Comparison of ENCODE assay signal across 8 mouse cellular contexts in genomic region chr7:102245775-102246174, GRCm38 (mm10). TPM values are rescaled to one million over a fixed set of nuclear protein-coding genes. Genes with fewer than 3 reads are reported as not detected.
A peak's percentile ranks its signal among the peaks of the same experiment; 100 is the strongest.
DNase-seq lines count a peak whose midpoint lies in the region; ATAC-seq and TF ChIP-seq lines count a peak whose summit lies in the region.

No protein-coding gene starts in this region.

- H3K9ac ChIP-seq in hindbrain, embryonic 14.5 days: no peak overlapping the region
- H3K9ac ChIP-seq in CH12.LX (ENCODE audit: insufficient read depth, low read depth): no peak overlapping the region
- H3K9ac ChIP-seq in embryonic facial prominence, embryonic 13.5 days: peak overlapping the region; percentile 51
- H3K9ac ChIP-seq in kidney, postnatal 0 days (ENCODE audit: low read depth, low read length): 0 out of 2 replicates have a peak overlapping the region, but pooled peaks have one; percentile 2

- no peak overlapping the region for H3K4me2 ChIP-seq in hindbrain, embryonic 14.5 days (replicated peaks)
- H3K4me2 ChIP-seq in CH12.LX (ENCODE audit: insufficient read depth, low read depth, poor library complexity, severe bottlenecking): peak overlapping the region; percentile 81
- H3K4me2 ChIP-seq in embryonic facial prominence, embryonic 13.5 days: peak overlapping the region; percentile 77; the same call in 1 of the 2 replicates
- H3K4me2 ChIP-seq in kidney, postnatal 0 days (ENCODE audit: low read length): peak overlapping the region; percentile 15; the same call in 1 of the 2 replicates

- in situ Hi-C loops in CH12.LX (cut with MboI; ENCODE audit: low pct_ligation_motif_present, low pct_unique_long_range_greater_than_20kb, low sequenced_read_pairs): no loop called here

- dilution Hi-C loops in CH12.LX (cut with MboI; ENCODE audit: extremely low pct_ligation_motif_present, extremely low pct_unique_long_range_greater_than_20kb, low sequenced_read_pairs): no loop called here

- TF ChIP-seq EP300 in CH12.LX (IDR thresholded peaks at IDR 0.05; ENCODE audit: low read length): no peak

- no peak overlapping the region for H3K4me3 ChIP-seq in hindbrain, embryonic 10.5 days
- H3K4me3 ChIP-seq in hindbrain, embryonic 14.5 days (replicated peaks; ENCODE audit: low read length): no peak overlapping the region
- no peak overlapping the region for H3K4me3 ChIP-seq in CH12.LX (replicated peaks in 1 of 3; ENCODE audit: low read depth in 2 of 3, low read length in 2 of 3, poor library complexity in 1 of 3)
- no peak overlapping the region for H3K4me3 ChIP-seq in embryonic facial prominence, embryonic 13.5 days
- H3K4me3 ChIP-seq in kidney, postnatal 0 days (replicated peaks; ENCODE audit: low read depth, low read length): no peak overlapping the region

- TF ChIP-seq CTCF in CH12.LX (conservative IDR thresholded peaks at IDR 0.05 in 1 of 2, IDR thresholded peaks at IDR 0.05 in 1 of 2; ENCODE audit: low read depth in 2 of 2, low read length in 2 of 2): no peak
- TF ChIP-seq CTCF in kidney, postnatal 0 days (IDR thresholded peaks at IDR 0.05; ENCODE audit: low read depth): no peak

- peaks cover 52% of the 10 kb centered on the region for H3K79me2 ChIP-seq in CH12.LX (replicated peaks; ENCODE audit: control insufficient read depth, extremely low read depth, insufficient read depth, poor library complexity, severe bottlenecking)

- H3K4me1 ChIP-seq in hindbrain, embryonic 10.5 days (replicated peaks): peaks cover 51% of the 10 kb centered on the region
- H3K4me1 ChIP-seq in hindbrain, embryonic 14.5 days (replicated peaks; ENCODE audit: control insufficient read depth, insufficient read depth, low read length): peaks cover 9% of the 10 kb centered on the region; the same call in 1 of the 2 replicates
- H3K4me1 ChIP-seq in CH12.LX (ENCODE audit: control insufficient read depth in 1 of 2, insufficient read depth in 2 of 2): peaks cover 41 to 66% of the 10 kb centered on the region in 2 experiments
- peaks cover 48% of the 10 kb centered on the region for H3K4me1 ChIP-seq in embryonic facial prominence, embryonic 13.5 days
- peaks cover 38% of the 10 kb centered on the region for H3K4me1 ChIP-seq in kidney, postnatal 0 days (replicated peaks; ENCODE audit: insufficient read depth, low read length)

- no peaks in the 10 kb centered on the region for H3K9me3 ChIP-seq in hindbrain, embryonic 10.5 days
- H3K9me3 ChIP-seq in hindbrain, embryonic 14.5 days (ENCODE audit: control insufficient read depth, low read length): no peaks in the 10 kb centered on the region
- H3K9me3 ChIP-seq in CH12.LX (replicated peaks; ENCODE audit: low read length): no peaks in the 10 kb centered on the region
- H3K9me3 ChIP-seq in embryonic facial prominence, embryonic 13.5 days: no peaks in the 10 kb centered on the region
- H3K9me3 ChIP-seq in kidney, postnatal 0 days (replicated peaks; ENCODE audit: low read length): no peaks in the 10 kb centered on the region

- TF ChIP-seq RAD21 in CH12.LX (IDR thresholded peaks at IDR 0.05; ENCODE audit: low read depth, low read length): no peak

- peak overlapping the region; percentile 66 for H3K27ac ChIP-seq in hindbrain, embryonic 10.5 days
- H3K27ac ChIP-seq in hindbrain, embryonic 14.5 days: no peak overlapping the region
- no peak overlapping the region for H3K27ac ChIP-seq in CH12.LX (ENCODE audit: insufficient read depth, low read depth)
- peak overlapping the region; percentile 64; the same call in 1 of the 2 replicates for H3K27ac ChIP-seq in embryonic facial prominence, embryonic 13.5 days
- peak overlapping the region; percentile 42 for H3K27ac ChIP-seq in kidney, postnatal 0 days

- TF ChIP-seq POLR2A in CH12.LX (IDR thresholded peaks at IDR 0.05; ENCODE audit: low read depth, low read length): no peak

- WGBS in hindbrain, embryonic 10.5 days: 8% methylated on average over 1 of the region's 1 CpGs
- 6% methylated on average over 1 of the region's 1 CpGs for whole genome bisulfite sequencing in hindbrain, embryonic 14.5 days
- WGBS in embryonic facial prominence, embryonic 13.5 days: 4% methylated on average over 1 of the region's 1 CpGs
- 14% methylated on average over 1 of the region's 1 CpGs for WGBS in kidney, postnatal 0 days

- ATAC-seq in hindbrain, embryonic 14.5 days (ENCODE audit: low FRiP score): no peak
- ATAC-seq in embryonic facial prominence, embryonic 13.5 days (ENCODE audit: insufficient number of reproducible peaks, insufficient read depth, low FRiP score, low TSS enrichment, low read depth): no peak
- ATAC-seq in kidney, postnatal 0 days (replicated peaks; ENCODE audit: low FRiP score, low read depth): no peak
- no peak for ATAC-seq in inflammation-experienced regulatory T-cells, adult 6 months

- H3K27me3 ChIP-seq in hindbrain, embryonic 10.5 days (ENCODE audit: insufficient read depth, poor library complexity, severe bottlenecking): no peaks in the 10 kb centered on the region
- H3K27me3 ChIP-seq in hindbrain, embryonic 14.5 days (ENCODE audit: control insufficient read depth, insufficient read depth, low read length): no peaks in the 10 kb centered on the region
- no peaks in the 10 kb centered on the region for H3K27me3 ChIP-seq in CH12.LX (replicated peaks)
- H3K27me3 ChIP-seq in embryonic facial prominence, embryonic 13.5 days: no peaks in the 10 kb centered on the region
- H3K27me3 ChIP-seq in kidney, postnatal 0 days (ENCODE audit: insufficient read depth, low read length): no peaks in the 10 kb centered on the region

- DNase-seq in hindbrain, embryonic 10.5 days (ENCODE audit: low spot score): no peak
- no peak for DNase-seq in hindbrain, embryonic 14.5 days (ENCODE audit: low spot score)
- DNase-seq in CH12.LX (ENCODE audit: extremely low read depth): no peak
- peak; percentile 10 for DNase-seq in kidney, postnatal 0 days (ENCODE audit: low spot score)
- DNase-seq in lung, postnatal 14 days: peak; percentile 68
- DNase-seq in right cerebral cortex, postnatal 4 days: no peak

- H3K36me3 ChIP-seq in hindbrain, embryonic 10.5 days: peaks cover 23% of the 10 kb centered on the region
- H3K36me3 ChIP-seq in hindbrain, embryonic 14.5 days (replicated peaks; ENCODE audit: control insufficient read depth, insufficient read depth): no peaks in the 10 kb centered on the region
- H3K36me3 ChIP-seq in CH12.LX (replicated peaks in 1 of 2; ENCODE audit: control insufficient read depth in 1 of 2, insufficient read depth in 1 of 2, low read length in 1 of 2): peaks cover 23 to 40% of the 10 kb centered on the region in 2 experiments
- peaks cover 22% of the 10 kb centered on the region for H3K36me3 ChIP-seq in embryonic facial prominence, embryonic 13.5 days
- H3K36me3 ChIP-seq in kidney, postnatal 0 days (ENCODE audit: insufficient read depth, low read length): 0 out of 2 replicates have a peak, but pooled peaks cover 5% of the 10 kb centered on the region

TF ChIP-seq in CH12.LX, 34 proteins besides CTCF, POLR2A, EP300 and RAD21:
- peak; percentile 53; the same call in 1 of the 2 replicates for TF ChIP-seq CHD2 (IDR thresholded peaks at IDR 0.05; ENCODE audit: low read length)
- no peak for TF ChIP-seq RCOR1 (conservative IDR thresholded peaks at IDR 0.05; ENCODE audit: low read depth, low read length)

RNA-seq across cellular contexts. Expression of gene Rhog, which starts 10.1 kb away (rescaled TPM):
- 34.3 and 41.3 TPM in 2 replicates for polyA plus RNA-seq in hindbrain, embryonic 10.5 days (2016; fragmentation: Nextera tagmentation; extraction: Ambion mirVana)
- polyA plus RNA-seq in hindbrain, embryonic 14.5 days (2014; fragmentation: Nextera tagmentation; extraction: Ambion mirVana): 20.3 and 20.5 TPM in 2 replicates
- total RNA-seq in CH12.LX (2012; rRNA removed): 17.1 and 22.7 TPM in 2 replicates
- 9.6 and 12.2 TPM in 2 replicates for total RNA-seq in CH12.LX (2014; rRNA removed)
- polyA plus RNA-seq in CH12.LX (2012; ENCODE audit: insufficient read length, low read depth): 109 and 118 TPM in 2 replicates
- 59.5 and 60.7 TPM in 2 replicates for polyA plus RNA-seq in embryonic facial prominence, embryonic 13.5 days (2015; fragmentation: Nextera tagmentation; extraction: Ambion mirVana)
- 50.6 and 52.1 TPM in 2 replicates for polyA plus RNA-seq in kidney, postnatal 0 days (2015; fragmentation: Nextera tagmentation; extraction: Ambion mirVana)
- polyA plus RNA-seq in inflammation-experienced regulatory T-cells, adult 6 months (2017; shearing (Covaris generic)): 100 to 1,000 TPM; 135 to 199 (median 174) TPM

RNA-seq across cellular contexts. Expression of gene Stim1, which starts 21.8 kb away (rescaled TPM):
- polyA plus RNA-seq in hindbrain, embryonic 10.5 days (2016; fragmentation: Nextera tagmentation; extraction: Ambion mirVana): 8.9 and 13.5 TPM in 2 replicates
- polyA plus RNA-seq in hindbrain, embryonic 14.5 days (2014; fragmentation: Nextera tagmentation; extraction: Ambion mirVana): 15.2 and 15.4 TPM in 2 replicates
- total RNA-seq in CH12.LX (2012; rRNA removed): 8.9 and 10.2 TPM in 2 replicates
- total RNA-seq in CH12.LX (2014; rRNA removed): 21.0 and 26.6 TPM in 2 replicates
- polyA plus RNA-seq in CH12.LX (2012; ENCODE audit: insufficient read length, low read depth): 23.9 and 24.1 TPM in 2 replicates
- 27.7 and 30.1 TPM in 2 replicates for polyA plus RNA-seq in embryonic facial prominence, embryonic 13.5 days (2015; fragmentation: Nextera tagmentation; extraction: Ambion mirVana)
- polyA plus RNA-seq in kidney, postnatal 0 days (2015; fragmentation: Nextera tagmentation; extraction: Ambion mirVana): 9.7 and 10.3 TPM in 2 replicates
- 10 to 100 TPM; 46.3 to 50.9 (median 48.2) TPM for polyA plus RNA-seq in inflammation-experienced regulatory T-cells, adult 6 months (2017; shearing (Covaris generic))

RNA-seq across cellular contexts. Expression of gene Pgap2, which starts 35.8 kb away (rescaled TPM):
- 44.2 and 51.6 TPM in 2 replicates for polyA plus RNA-seq in hindbrain, embryonic 10.5 days (2016; fragmentation: Nextera tagmentation; extraction: Ambion mirVana)
- polyA plus RNA-seq in hindbrain, embryonic 14.5 days (2014; fragmentation: Nextera tagmentation; extraction: Ambion mirVana): 63.9 and 65.0 TPM in 2 replicates
- total RNA-seq in CH12.LX (2012; rRNA removed): 13.2 and 18.3 TPM in 2 replicates
- 20.3 and 23.7 TPM in 2 replicates for total RNA-seq in CH12.LX (2014; rRNA removed)
- 26.1 and 38.5 TPM in 2 replicates for polyA plus RNA-seq in CH12.LX (2012; ENCODE audit: insufficient read length, low read depth)
- polyA plus RNA-seq in embryonic facial prominence, embryonic 13.5 days (2015; fragmentation: Nextera tagmentation; extraction: Ambion mirVana): 93.5 and 98.9 TPM in 2 replicates
- polyA plus RNA-seq in kidney, postnatal 0 days (2015; fragmentation: Nextera tagmentation; extraction: Ambion mirVana): 65.8 and 66.8 TPM in 2 replicates
- polyA plus RNA-seq in inflammation-experienced regulatory T-cells, adult 6 months (2017; shearing (Covaris generic)): 10 to 100 TPM; 46.4 to 51.1 (median 47.1) TPM

RNA-seq across cellular contexts. Expression of gene Nup98, which starts 35.8 kb away (rescaled TPM):
- polyA plus RNA-seq in hindbrain, embryonic 10.5 days (2016; fragmentation: Nextera tagmentation; extraction: Ambion mirVana): 36.9 and 42.6 TPM in 2 replicates
- 24.4 and 25.8 TPM in 2 replicates for polyA plus RNA-seq in hindbrain, embryonic 14.5 days (2014; fragmentation: Nextera tagmentation; extraction: Ambion mirVana)
- total RNA-seq in CH12.LX (2012; rRNA removed): 24.6 and 27.3 TPM in 2 replicates
- total RNA-seq in CH12.LX (2014; rRNA removed): 23.9 and 25.0 TPM in 2 replicates
- 34.3 and 37.1 TPM in 2 replicates for polyA plus RNA-seq in CH12.LX (2012; ENCODE audit: insufficient read length, low read depth)
- 37.1 and 38.7 TPM in 2 replicates for polyA plus RNA-seq in embryonic facial prominence, embryonic 13.5 days (2015; fragmentation: Nextera tagmentation; extraction: Ambion mirVana)
- 19.1 and 21.1 TPM in 2 replicates for polyA plus RNA-seq in kidney, postnatal 0 days (2015; fragmentation: Nextera tagmentation; extraction: Ambion mirVana)
- polyA plus RNA-seq in inflammation-experienced regulatory T-cells, adult 6 months (2017; shearing (Covaris generic)): 10 to 100 TPM; 34.1 to 42.1 (median 39.1) TPM

Comparison
In these comparisons a context has a peak if more than half of its experiments do, and no peak if none do; other contexts are left out.
1. H3K27ac ChIP-seq: peak in hindbrain, embryonic 10.5 days (single experiment), embryonic facial prominence, embryonic 13.5 days (single experiment) and kidney, postnatal 0 days (single experiment); none in hindbrain, embryonic 14.5 days (single experiment) and CH12.LX (single experiment).
2. DNase-seq: peak in kidney, postnatal 0 days (single experiment) and lung, postnatal 14 days (single experiment); none in hindbrain, embryonic 10.5 days (single experiment), hindbrain, embryonic 14.5 days (single experiment), CH12.LX (single experiment) and right cerebral cortex, postnatal 4 days (single experiment).
3. H3K9ac ChIP-seq: peak in embryonic facial prominence, embryonic 13.5 days (single experiment) and kidney, postnatal 0 days (single experiment); none in hindbrain, embryonic 14.5 days (single experiment) and CH12.LX (single experiment).